Mouse (Mus musculus) G1E (cell line): ENCODE measurements around the gene Casp8.

Source experiments
- CTCF ChIP-seq: IDR thresholded peaks from 2 replicates; pipeline ENCODE4 v1.5.1; 2012; ENCODE audit warnings: low read depth, low read length, inconsistent platforms, mixed read lengths
- GATA1 ChIP-seq: IDR thresholded peaks from 2 replicates; pipeline ENCODE4 v1.6.1; 2012; ENCODE audit warnings: borderline replicate concordance, low read length, inconsistent platforms, mixed read lengths
- GATA2 ChIP-seq: IDR thresholded peaks from 2 replicates; pipeline ENCODE4 v1.6.1; 2012; ENCODE audit warnings: low read depth, low read length, inconsistent platforms, borderline replicate concordance
- POLR2AphosphoS5 ChIP-seq: IDR thresholded peaks from 2 replicates; pipeline ENCODE4 v1.6.1; 2012; ENCODE audit warnings: low read depth, low read length, inconsistent platforms; ENCODE audit not compliant: insufficient replicate concordance
- TAL1 ChIP-seq: conservative IDR thresholded peaks from 2 replicates; pipeline ENCODE4 v1.6.1; 2012; ENCODE audit warnings: low read depth, low read length, inconsistent platforms, mixed read lengths

DNA sequence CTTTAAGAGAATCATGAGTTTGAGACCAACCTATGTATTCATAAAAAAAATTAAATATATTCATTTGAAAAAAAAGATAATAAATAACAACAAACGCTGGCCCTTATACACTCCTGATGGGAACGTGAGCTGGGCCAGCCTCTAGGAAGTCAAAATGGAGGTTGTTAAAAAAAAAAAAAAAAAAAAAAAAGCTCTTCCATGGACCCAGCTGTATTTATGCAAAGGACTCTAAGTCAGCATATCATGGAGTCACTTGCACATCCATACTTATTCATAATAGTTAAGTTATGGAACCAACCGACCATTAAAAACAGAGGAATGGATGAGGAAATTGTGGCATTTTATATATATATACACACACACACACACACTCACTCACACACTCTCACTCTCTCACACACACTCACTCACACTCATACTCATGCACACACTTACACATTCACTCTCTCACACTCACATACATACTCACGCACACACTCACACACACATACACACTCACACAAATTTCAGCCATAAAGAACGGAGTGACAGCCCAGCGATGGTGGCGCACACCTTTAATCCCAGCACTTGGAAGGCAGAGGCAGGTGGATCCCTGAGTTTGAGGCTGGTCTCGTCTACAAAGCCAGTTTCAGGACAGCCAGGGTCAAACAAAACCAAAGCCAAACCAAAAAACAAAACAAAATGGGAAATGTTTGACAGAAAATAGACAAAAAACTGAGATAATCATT, 6.5 kb downstream of the Casp8 start:
- TF ChIP-seq CTCF, result no peak
- TF ChIP-seq TAL1, result no peak
- no peak for TF ChIP-seq POLR2AphosphoS5
- TF ChIP-seq GATA1, result no peak
- no peak for TF ChIP-seq GATA2
